Mouse (Mus musculus): Measurements from ENCODE around the gene Dab1. TPM values are rescaled to one million over a fixed set of nuclear protein-coding genes. Genes with fewer than 3 reads are reported as not detected.

The Dab1 gene
- polyA plus RNA-seq, 1 experiment from 2014 or later = 105 TPM

DNA sequence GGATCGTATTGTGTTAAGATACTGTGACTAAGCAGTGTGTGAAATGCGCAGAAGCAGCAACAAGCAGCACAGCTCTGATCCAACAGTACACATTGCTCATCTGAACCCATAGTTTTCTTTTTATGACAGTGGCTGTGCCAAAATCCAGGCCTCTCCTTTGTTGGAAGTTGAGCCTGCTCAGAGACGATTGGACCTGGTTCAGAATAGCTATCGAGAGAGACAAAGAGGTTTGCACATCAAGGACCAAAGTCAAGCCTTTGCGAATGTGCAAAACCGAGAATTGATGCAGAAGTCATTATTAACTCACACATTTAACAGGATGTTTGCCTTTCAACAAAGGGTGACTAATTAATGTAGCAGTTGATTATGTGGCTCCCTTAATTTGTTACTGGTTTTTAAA is 1032.6 kb downstream of the Dab1 start:
- WGBS = 39% methylated on average over 6 of the region's 6 CpGs
- Histone ChIP-seq H3K36me3 (ENCODE audit: poor library complexity, severe bottlenecking) (no peaks in the 10 kb centered on the region), H3K4me1 (peaks cover 10% of the 10 kb centered on the region; the same call in 1 of the 2 replicates), H3K9me3 (replicated peaks) (no peaks in the 10 kb centered on the region), H3K4me2 (no peak overlapping the region), H3K27me3 (no peaks in the 10 kb centered on the region), H3K9ac (no peak overlapping the region), H3K4me3 (no peak overlapping the region), H3K27ac (no peak overlapping the region)
- ATAC-seq = no peak

DNA sequence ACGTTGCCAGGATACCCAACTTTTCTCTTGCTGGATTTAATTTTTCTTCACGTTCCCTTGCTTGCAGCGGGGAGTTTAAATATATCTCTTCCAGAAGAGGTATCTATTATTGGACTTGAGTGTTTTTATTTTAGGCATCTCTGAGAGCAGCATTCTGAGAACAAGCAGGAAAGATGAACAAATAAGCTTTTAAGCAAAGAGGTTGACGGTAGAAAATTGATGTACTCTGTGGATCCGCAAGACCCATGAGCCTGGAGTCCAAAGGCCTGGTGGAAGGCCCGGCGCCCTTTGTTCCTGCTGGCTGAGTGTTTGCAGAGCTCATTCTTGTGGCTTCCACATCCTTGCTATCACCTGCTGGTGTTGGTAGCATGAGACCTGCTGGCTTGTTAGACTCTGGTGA is 1037.6 kb downstream of the Dab1 start:
- Histone ChIP-seq H3K4me1 (peaks cover 2% of the 10 kb centered on the region; the same call in 1 of the 2 replicates), H3K9me3 (replicated peaks) (no peaks in the 10 kb centered on the region), H3K4me3 (no peak overlapping the region), H3K27ac (no peak overlapping the region), H3K36me3 (ENCODE audit: poor library complexity, severe bottlenecking) (no peaks in the 10 kb centered on the region), H3K4me2 (no peak overlapping the region), H3K27me3 (no peaks in the 10 kb centered on the region), H3K9ac (no peak overlapping the region)
- WGBS = 82% methylated on average over 7 of the region's 7 CpGs
- ATAC-seq = no peak

DNA sequence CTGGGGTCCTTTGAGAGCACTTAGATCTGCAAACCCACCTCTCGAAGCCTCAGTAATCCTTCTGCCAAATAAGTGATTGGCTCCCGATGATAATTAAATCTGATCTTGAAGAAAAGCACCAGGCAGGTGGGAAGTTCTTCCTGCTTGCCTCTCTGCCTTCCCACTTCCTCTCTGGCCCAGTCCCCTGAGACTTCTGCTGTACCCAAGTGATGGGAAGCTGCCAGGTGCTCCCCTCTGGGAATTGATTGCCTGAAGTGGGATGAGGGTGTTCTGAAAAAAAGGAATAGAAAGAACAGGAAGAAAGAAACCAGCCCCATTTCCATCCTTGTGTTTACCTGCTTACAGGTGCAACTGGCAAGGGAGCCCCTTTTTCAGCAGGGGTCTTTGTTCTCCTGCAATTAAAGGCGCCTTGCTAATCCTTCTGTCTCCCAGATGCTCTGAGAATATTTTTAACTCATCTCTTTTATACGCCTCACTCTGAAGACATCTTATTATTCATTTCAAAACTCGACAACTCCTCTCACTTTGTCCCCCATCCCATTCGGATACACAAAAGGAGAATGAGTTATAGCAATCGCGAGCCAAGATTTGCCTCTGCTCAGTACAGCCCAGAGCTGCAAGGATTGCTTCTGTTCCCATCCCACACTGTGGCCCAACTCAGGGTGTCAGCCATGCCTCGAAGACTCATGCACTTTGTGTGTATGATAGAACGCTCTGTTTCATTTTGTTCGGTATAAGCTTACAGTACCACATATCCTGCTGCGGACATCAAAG is 1043.9 kb downstream of the Dab1 start:
- WGBS = 66% methylated on average over 12 of the region's 12 CpGs
- ATAC-seq = no peak
- Histone ChIP-seq H3K9me3 (replicated peaks) (no peaks in the 10 kb centered on the region), H3K4me3 (no peak overlapping the region), H3K36me3 (ENCODE audit: poor library complexity, severe bottlenecking) (no peaks in the 10 kb centered on the region), H3K27me3 (no peaks in the 10 kb centered on the region), H3K27ac (no peak overlapping the region), H3K4me2 (no peak overlapping the region), H3K4me1 (peaks cover 24% of the 10 kb centered on the region), H3K9ac (no peak overlapping the region)

DNA sequence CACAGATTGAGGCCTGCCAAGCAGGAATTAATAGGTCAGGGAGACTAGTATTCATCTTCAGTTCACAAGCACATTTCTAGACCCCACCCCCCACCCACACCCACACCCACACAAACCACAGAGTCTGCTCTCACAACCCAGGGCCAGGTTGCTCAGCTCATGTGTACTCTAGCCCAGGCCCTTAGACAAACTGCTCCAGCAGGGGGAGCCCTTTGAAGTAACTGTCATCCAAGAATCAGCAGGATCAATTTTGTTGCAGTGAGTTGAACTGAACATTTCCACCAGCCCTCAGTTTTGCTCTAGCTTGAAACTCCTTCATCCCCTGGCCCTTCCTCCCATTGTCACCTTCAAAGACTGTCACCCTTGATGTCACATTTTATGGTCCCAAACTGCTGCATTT is 1046.4 kb downstream of the Dab1 start:
- no peaks in the 10 kb centered on the region for H3K9me3 ChIP-seq (replicated peaks)
- H3K27ac ChIP-seq = no peak overlapping the region
- ATAC-seq = 0 out of 2 replicates have a peak, but pooled peaks have one; percentile 28
- H3K4me1 ChIP-seq = peaks cover 29% of the 10 kb centered on the region
- no peak overlapping the region for H3K4me2 ChIP-seq
- H3K36me3 ChIP-seq (ENCODE audit: poor library complexity, severe bottlenecking) = no peaks in the 10 kb centered on the region
- H3K27me3 ChIP-seq = no peaks in the 10 kb centered on the region
- H3K4me3 ChIP-seq = no peak overlapping the region
- H3K9ac ChIP-seq = no peak overlapping the region

DNA sequence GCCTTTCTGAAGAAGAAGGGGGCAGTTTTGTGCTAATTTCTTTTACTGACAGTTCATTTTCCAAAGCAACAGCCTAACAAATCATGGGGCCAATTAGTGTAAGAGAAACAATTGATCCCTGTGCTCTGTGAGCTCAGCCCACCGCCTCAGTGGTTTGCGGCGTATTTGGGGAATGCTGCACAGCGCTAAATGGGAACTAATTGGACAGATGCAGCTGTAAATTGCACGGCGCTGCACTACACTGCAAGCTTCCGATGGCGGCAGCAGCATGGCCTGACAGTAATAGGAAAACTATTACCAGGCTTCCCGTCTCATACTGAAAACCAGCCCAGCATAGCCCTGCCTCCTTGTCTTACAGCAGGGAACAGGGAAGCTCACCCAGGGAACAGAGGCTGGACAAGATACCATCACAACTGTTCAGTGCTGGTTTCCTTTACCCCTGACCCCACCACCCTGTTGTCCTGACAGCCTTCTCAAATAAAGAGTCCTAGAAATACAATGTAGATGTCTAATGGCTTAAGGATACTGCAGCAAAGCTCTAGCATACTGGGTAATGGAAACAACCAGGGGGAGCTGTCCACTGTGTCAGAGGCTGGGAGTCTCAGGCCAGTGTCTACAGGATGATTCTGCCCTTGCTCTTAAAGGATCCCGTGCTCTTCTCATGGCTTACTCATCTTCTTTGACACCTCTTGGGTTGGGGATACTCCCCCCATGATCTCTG is 1047.8 kb downstream of the Dab1 start:
- peak overlapping the region; percentile 75 for H3K27ac ChIP-seq
- no peaks in the 10 kb centered on the region for H3K27me3 ChIP-seq
- H3K9me3 ChIP-seq (replicated peaks) = no peaks in the 10 kb centered on the region
- H3K36me3 ChIP-seq (ENCODE audit: poor library complexity, severe bottlenecking) = no peaks in the 10 kb centered on the region
- H3K4me2 ChIP-seq = peak overlapping the region; percentile 15; the same call in 1 of the 2 replicates
- peak; percentile 87 for ATAC-seq
- no peak overlapping the region for H3K4me3 ChIP-seq
- no peak overlapping the region for H3K9ac ChIP-seq
- H3K4me1 ChIP-seq = peaks cover 37% of the 10 kb centered on the region
- 25% methylated on average over 10 of the region's 10 CpGs for whole genome bisulfite sequencing

DNA sequence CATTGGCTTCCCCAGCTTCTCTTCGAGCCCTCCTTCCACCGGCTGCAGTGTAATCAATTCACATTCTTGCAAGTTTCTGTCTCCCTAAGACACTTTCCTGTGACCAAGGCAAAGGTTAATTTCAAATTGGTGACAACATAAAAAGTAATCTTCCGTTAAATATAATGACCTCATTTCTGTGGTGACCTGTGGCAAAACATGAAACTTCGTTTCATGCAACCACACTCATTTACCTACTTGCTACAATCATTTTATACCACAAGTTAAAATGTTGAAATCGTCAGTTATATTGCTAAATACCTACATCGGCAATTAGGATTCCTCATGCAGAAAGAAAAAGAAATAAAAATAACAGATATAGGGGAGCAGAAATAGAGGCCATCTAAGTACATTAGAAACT is 1048.9 kb downstream of the Dab1 start:
- Histone ChIP-seq H3K4me1 (peaks cover 40% of the 10 kb centered on the region), H3K27me3 (no peaks in the 10 kb centered on the region), H3K27ac (no peak overlapping the region), H3K9me3 (replicated peaks) (no peaks in the 10 kb centered on the region), H3K36me3 (ENCODE audit: poor library complexity, severe bottlenecking) (no peaks in the 10 kb centered on the region), H3K4me2 (no peak overlapping the region), H3K9ac (no peak overlapping the region), H3K4me3 (no peak overlapping the region)
- ATAC-seq = no peak
- WGBS = 68% methylated on average over 6 of the region's 6 CpGs

DNA sequence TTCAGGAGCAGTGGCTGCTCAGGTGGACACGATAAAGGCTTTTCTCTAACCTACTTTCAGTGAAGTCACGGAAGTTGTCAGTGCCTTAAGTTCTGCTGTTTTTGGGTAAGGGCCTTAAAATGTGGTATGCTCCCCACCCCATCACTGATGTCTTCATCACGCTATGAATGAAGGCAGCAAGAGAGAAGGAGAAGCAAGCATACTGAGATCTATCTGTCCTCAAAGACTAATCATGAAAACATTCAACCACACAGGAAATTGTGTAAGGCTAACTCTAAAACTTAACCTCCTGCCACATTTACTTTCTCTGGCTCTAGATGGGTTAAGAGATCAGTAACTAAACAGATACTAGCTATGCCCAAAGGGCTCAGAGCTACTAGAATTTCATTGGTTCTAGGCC is 1050.2 kb downstream of the Dab1 start:
- Histone ChIP-seq H3K27me3 (no peaks in the 10 kb centered on the region), H3K4me1 (peaks cover 46% of the 10 kb centered on the region), H3K9me3 (replicated peaks) (no peaks in the 10 kb centered on the region), H3K4me3 (no peak overlapping the region), H3K27ac (no peak overlapping the region), H3K9ac (no peak overlapping the region), H3K4me2 (no peak overlapping the region), H3K36me3 (ENCODE audit: poor library complexity, severe bottlenecking) (no peaks in the 10 kb centered on the region)
- ATAC-seq = no peak
- WGBS = 95% methylated on average over 3 of the region's 3 CpGs

DNA sequence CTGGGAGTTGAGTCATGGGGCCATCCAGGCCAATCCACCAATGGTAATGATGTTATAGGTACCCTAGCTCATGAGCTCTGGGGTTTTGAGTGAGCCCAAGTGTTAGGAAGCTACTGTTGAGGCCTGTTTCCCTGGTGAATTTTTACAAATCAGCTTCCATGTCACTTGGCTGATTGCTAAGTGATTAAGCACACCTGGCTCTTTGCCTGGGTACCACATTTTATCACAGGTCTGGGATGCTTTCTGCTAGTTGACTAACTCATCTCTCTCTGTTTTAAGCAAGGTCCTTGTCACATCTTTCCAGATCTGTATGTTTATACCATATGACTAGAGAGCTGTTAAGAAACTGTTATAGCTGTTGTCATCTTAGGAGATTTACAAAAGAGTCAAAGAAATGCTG is 1051.6 kb downstream of the Dab1 start:
- Histone ChIP-seq H3K27me3 (no peaks in the 10 kb centered on the region), H3K9ac (no peak overlapping the region), H3K9me3 (replicated peaks) (no peaks in the 10 kb centered on the region), H3K36me3 (ENCODE audit: poor library complexity, severe bottlenecking) (no peaks in the 10 kb centered on the region), H3K27ac (no peak overlapping the region), H3K4me1 (peaks cover 46% of the 10 kb centered on the region), H3K4me3 (no peak overlapping the region), H3K4me2 (no peak overlapping the region)
- ATAC-seq = no peak

DNA sequence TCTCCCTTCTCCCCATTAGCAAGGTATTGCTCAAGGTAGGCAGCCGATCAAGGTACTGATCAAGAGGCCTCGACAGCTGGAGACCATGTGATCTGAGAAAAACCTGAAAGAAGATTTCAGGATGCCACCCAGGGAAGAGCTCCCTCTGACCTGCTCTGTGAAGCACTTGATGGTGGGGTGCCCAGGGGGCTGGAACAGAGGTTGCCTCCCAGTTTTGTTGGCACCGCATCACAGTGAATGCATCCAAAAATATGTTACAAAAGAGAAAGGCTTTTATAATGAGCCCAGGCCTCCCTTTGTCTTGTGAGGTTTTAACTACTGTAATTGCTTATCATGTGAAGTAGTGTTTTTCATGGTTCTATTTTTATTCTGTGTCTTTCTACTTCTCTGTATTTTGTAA is 1054.2 kb downstream of the Dab1 start:
- H3K36me3 ChIP-seq (ENCODE audit: poor library complexity, severe bottlenecking) = no peaks in the 10 kb centered on the region
- H3K9me3 ChIP-seq (replicated peaks) = no peaks in the 10 kb centered on the region
- no peaks in the 10 kb centered on the region for H3K27me3 ChIP-seq
- H3K4me1 ChIP-seq = peaks cover 30% of the 10 kb centered on the region
- H3K4me3 ChIP-seq = no peak overlapping the region
- H3K27ac ChIP-seq = no peak overlapping the region
- ATAC-seq = 0 out of 2 replicates have a peak, but pooled peaks have one; percentile 24
- H3K4me2 ChIP-seq = no peak overlapping the region
- no peak overlapping the region for H3K9ac ChIP-seq
- WGBS = 63% methylated on average over 3 of the region's 3 CpGs

DNA sequence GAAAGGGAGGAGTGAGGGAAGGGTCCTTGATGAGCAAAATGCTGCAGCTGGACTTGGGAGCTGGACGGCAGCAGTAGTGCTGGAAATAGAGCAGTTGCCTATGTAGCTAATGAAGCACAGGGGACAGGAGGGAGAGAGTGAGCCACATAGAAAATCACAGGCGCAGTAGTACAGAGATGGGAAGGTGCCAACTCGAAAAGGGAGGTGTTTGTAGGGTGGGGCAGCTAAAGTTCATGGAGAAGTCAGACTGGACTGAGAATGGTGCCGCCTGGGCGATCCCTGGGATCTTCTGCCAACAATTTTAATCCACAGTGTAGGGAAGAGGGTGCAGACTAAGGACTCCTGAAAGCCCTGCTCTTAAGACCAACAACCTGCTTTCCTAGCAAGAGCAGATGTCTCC is 1055.5 kb downstream of the Dab1 start:
- no peaks in the 10 kb centered on the region for H3K27me3 ChIP-seq
- no peak overlapping the region for H3K27ac ChIP-seq
- H3K36me3 ChIP-seq (ENCODE audit: poor library complexity, severe bottlenecking) = no peaks in the 10 kb centered on the region
- WGBS = 90% methylated on average over 5 of the region's 5 CpGs
- H3K9me3 ChIP-seq (replicated peaks) = no peaks in the 10 kb centered on the region
- H3K4me2 ChIP-seq = no peak overlapping the region
- H3K9ac ChIP-seq = no peak overlapping the region
- ATAC-seq = no peak
- H3K4me3 ChIP-seq = no peak overlapping the region
- H3K4me1 ChIP-seq = peaks cover 41% of the 10 kb centered on the region

DNA sequence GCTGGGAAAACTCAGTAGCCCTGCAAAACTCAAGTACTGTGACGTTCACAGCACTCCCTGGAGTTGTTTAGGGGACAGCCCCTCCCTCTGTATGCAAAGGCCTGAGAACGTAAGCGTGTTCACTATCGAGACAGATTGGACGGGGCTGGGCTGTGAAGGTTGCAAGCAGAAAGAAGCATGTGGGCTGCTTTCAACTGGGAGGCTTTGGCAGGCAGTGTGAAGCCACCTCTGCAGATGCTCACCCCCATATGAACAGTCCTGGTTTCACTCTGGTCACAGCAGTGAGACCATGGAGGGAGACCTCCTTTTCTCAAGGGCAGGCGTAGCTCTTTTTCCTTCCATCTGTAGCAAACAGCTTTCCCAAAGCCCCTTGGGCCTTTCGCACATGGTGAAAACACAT is 1059.1 kb downstream of the Dab1 start:
- no peak overlapping the region for H3K4me2 ChIP-seq
- peaks cover 24% of the 10 kb centered on the region for H3K4me1 ChIP-seq
- H3K27ac ChIP-seq = peak overlapping the region; percentile 35; the same call in 1 of the 2 replicates
- WGBS = 56% methylated on average over 7 of the region's 7 CpGs
- no peaks in the 10 kb centered on the region for H3K9me3 ChIP-seq (replicated peaks)
- no peaks in the 10 kb centered on the region for H3K27me3 ChIP-seq
- H3K36me3 ChIP-seq (ENCODE audit: poor library complexity, severe bottlenecking) = peaks cover 9% of the 10 kb centered on the region; the same call in 1 of the 2 replicates
- H3K4me3 ChIP-seq = no peak overlapping the region
- peak; percentile 82 for ATAC-seq
- no peak overlapping the region for H3K9ac ChIP-seq

DNA sequence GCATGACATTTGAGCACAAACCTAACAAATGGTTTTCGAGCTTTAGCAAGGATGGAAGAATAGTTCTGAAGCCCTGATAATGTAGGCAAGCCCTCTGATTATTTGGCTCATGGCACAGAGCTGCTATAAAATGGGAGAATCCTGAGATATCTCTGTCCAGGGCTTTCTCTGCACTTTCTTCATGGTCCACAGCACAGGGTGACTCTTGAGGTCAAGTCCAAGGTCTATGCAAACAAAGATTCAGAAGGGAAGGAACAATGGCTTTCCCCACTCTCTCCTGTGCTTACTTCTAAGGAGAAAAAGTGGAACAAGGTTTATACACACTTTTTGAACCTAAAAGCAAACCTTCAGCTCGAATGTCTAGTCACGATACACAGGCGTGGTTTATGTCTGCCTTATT is 1061.3 kb downstream of the Dab1 start:
- H3K4me2 ChIP-seq = no peak overlapping the region
- no peak overlapping the region for H3K9ac ChIP-seq
- peaks cover 34% of the 10 kb centered on the region for H3K4me1 ChIP-seq
- H3K36me3 ChIP-seq (ENCODE audit: poor library complexity, severe bottlenecking) = peaks cover 9% of the 10 kb centered on the region; the same call in 1 of the 2 replicates
- H3K27me3 ChIP-seq = no peaks in the 10 kb centered on the region
- no peak for ATAC-seq
- H3K4me3 ChIP-seq = no peak overlapping the region
- no peak overlapping the region for H3K27ac ChIP-seq
- WGBS = 88% methylated on average over 4 of the region's 4 CpGs
- H3K9me3 ChIP-seq (replicated peaks) = no peaks in the 10 kb centered on the region

Measured in forebrain, embryonic 13.5 days (tissue).